Mouse (Mus musculus) heart, adult 9 months (tissue): ENCODE measurements around the gene Dcbld1.

Experiments
- DNase-seq, 2 experiments: peaks; one replicate each; pipeline ENCODE4 v3.0.0; 2022; ENCODE audit warnings: low spot score in 2 of 2

The Dcbld1 gene

DNA sequence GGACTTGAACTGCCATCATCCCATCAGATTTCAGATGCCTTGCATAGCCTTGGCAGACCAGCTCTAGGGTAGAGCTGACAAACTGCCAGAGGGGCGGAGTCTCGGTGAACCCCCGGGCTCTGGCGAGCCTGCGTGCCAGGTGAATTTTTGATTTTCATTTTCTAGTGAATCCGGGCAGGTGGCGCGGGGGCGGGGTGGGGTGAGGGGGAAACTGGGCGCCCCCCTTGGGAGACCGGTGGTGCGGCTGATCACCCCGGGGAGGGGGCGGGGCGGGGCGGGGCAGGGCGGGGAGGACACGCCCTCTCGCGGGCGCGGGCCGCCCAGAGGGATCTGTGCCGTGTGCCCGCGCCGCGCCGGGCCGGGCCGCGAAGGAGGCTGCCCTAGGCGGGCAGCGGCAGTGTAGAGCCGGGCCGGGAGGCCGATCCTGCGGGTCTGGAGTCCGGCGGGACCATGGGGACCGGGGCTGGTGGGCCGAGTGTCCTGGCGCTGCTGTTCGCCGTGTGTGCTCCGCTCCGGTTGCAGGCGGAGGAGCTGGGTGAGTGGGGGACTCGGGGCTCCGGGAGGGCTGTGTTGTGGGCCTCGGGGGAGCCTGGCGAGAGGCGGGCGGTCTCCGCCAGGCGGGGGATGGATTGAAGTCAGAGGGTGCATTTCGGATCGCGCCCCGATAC is at the start of gene Dcbld1:
Gene Dcbld1 (plus strand): TSS at position 319 of the 668 bp plus-strand sequence.
- DNase-seq = peak; percentile 46 to 47

DNA sequence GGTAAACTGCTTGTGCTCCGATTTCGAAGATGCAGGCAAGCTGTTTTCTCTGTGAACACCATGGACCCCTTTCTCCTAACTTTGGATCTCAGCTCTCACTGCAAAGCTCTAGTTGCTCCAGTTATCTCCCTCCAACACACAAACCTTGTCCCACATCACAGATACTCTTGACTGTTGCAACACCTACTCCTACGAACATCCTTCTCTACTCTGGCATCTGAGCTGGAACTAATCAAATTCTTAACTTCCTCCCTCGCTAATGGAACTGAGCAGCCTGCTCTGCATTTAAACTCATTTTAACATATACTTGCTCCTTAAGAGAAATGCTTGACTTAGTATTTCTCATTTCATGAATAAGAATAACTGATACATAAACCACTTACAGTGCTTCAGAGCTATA is 47.5 kb upstream of the Dcbld1 start:
- DNase-seq = no peak

DNA sequence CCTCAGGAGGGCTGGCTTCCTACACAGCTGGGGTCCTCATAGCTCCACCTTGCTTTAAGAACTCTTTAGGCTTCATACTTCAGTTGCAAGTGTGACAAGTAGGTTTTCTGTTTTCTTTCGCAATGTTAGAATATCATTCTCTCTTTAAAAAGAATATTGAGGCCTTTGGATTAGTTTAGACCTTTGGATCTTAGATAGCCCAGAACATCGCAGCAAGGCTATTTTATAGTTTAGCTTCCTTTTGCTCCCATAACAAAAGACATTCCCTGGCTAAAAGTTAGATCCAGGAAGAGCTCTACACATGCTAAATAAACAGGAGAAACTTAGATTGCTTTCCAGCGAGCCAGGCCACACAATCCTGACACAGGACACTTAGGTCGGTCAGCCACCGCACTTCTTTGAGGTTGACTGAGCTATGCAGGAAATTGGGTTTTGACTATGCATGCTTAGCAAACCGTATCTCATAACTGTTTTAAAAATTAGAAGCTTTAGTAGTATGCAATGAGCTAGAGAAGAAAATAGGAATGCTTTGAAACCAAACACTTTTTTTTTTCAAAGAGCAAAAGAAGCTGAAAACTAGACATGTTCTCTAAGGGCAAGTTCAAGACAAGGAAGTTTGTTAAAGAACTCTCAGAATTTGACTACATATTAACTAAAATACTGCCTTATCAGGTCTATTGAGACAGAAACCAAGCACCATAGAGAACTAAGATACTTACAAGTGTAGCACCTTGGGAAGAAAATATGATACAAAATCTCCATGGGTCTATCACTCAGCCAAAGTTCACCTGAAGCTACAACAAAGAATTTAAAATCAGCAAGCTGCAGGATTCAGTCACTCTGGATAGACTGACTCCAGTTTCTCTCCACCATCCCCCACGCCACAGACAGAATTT is 38.2 kb upstream of the Dcbld1 start, which contains the start of gene Ros1:
Gene Ros1 (minus strand): TSS at position 288 of the 896 bp plus-strand sequence.
- DNase-seq = no peak

DNA sequence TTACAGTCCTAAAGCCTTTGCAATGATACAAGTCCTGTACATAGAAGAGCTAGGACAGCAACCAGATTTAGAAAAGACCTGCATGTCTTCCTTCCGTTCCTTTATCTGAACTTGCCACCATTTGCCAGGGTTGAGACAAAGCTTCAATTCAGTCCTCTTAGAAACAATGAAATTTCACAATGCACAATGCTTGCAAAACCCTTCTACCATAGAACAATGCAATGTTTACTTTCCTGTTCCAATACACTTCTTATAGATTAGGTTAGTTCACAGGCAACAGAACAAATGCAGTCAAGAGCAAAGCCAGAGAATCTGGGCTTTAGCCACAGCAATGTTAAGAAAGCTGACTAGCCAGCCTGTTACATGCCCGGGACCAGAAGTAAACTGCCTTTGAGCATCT is 29.4 kb upstream of the Dcbld1 start:
- DNase-seq = no peak

DNA sequence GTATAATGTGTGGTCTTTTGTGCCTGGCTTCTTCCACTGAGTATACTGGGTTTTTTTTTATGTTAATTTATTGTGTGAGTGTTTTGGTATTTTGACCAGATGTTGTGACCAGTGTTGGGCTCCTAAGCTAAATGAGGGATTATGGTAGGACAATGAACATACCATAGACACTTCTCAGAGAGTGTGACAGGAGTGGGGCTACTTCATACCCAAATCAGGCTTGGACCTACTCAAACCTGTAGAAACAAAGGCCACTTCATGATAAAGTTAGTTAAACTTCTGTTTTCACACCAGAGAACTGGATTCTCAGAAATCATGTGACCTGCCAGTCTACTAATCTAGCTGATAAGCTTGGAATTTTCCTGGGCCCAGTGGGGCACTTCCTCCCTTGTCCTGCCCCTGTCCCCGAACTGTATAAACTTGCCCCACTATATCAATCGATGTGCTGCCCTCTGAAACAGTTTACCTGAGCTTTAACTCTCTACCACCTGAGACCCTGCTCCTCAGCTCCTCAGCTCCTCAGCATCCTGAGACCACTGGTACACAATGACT is 18.1 kb upstream of the Dcbld1 start:
- no peak for DNase-seq

DNA sequence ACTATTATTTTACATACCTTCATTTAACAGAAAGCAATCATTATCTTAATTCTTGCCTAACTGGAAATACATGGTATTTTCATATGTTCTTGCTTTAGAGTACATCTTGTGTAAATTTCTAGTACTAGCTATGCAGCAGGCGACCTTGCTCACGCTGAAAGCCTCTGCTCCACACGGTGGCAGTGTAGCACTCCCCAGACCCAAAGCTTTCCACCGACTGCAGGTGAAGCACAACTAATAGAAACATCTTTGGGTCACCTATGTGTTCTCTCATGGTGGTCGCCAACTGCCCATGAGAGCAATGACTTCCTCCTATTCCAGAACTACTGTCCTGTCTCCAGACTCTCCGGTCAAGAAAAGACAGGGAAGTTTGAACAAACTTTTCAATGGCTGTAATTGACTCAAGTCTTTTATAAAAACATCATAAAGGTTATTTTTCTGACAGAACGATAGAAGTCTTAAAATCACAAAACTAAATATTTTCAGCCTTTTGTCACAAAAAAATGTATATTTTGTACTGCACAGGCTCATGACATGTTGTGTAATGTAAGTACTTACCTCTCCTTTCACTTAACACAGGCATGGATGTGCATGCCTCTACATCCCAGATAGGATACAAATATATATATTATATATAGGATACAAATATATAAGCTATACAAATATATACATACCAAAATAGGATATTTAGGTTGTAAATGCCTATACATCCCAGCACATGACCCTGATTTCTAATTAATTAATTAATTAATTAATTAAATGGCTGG is 16.4 kb upstream of the Dcbld1 start:
- peak in 1 of 2 experiments; percentile 24 for DNase-seq

DNA sequence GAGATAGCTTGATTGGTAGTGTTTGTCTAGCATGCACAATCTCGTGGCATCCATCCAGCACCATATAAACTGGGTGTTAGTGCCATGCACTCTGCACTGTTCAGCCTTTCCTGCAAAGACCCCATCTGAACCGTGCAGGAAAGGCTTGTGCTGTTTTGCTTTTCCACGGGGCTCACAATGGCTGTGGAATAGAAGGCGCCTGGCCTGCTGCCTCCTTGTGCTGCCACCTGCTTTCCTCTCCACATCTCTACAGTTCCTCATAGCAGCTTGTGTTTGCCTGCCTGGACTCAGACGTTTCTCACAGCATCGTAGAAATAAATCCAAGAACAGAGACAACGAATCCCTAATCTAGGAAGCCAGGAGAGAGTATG is 15.9 kb upstream of the Dcbld1 start:
- DNase-seq = no peak

DNA sequence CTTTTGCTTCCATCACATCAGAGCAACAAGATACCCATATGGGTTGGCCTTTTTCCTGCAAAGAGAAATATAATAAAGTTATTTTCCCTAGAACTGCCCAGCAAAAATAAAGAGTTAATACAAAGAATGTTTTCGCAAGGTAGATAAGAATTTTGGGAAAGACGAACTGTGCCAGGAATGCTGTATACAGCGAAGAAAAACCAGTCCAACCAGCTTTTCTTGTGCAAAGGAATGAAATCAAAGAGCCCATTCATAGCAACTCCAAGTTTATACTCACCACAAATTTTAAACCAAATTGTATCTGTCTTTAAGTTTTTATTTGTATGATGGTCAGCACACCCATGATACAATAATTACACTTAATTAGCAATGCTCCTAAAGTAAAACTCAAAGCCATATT is 13.8 kb upstream of the Dcbld1 start:
- no peak for DNase-seq

DNA sequence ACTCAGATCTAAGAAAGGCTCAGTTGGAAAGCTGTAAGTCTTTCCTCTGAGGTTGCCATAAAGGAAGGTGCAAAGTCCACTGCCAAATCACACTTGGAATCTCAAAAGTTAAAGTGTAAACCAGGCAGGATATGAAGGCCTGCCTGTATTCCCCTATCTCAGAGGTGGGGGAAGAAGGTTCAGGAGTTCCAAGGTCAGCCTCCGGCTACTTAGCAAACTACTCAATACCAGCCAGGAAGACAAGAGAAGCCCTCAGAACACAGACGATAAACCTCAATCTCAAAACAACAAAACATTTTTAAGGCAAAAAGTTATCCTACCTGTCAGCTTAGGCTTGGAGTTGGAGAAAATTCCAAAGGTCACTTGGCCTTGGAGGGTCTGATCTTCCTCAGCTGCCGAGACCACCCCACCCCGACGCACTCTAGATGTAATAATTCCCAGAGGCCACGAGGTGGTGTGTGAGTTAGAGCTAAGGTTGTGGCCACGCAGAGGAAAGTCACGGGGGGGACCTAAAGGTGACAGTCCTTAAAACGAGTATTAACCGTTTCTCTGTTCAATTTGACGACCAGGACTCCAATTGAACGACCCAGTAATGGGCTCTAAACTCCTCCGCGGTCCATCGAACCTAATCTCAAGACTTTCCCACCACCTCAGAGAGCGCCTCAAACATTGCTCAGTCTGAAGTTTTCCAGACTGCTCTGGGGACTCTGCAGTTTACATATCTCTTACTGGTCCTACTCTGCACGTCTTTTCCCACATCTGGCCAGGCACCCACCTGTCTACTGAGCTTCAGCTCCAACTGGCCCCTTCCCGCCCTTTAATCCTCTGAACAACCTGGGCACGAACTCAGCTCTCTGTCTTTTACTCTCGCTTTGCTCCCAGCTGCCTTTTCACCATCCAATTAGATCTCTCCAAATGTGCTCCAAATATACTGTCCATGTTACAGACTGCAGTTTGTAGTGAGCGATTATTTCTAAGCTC is 933 bp upstream of the Dcbld1 start:
- peak; percentile 41 to 52 for DNase-seq

DNA sequence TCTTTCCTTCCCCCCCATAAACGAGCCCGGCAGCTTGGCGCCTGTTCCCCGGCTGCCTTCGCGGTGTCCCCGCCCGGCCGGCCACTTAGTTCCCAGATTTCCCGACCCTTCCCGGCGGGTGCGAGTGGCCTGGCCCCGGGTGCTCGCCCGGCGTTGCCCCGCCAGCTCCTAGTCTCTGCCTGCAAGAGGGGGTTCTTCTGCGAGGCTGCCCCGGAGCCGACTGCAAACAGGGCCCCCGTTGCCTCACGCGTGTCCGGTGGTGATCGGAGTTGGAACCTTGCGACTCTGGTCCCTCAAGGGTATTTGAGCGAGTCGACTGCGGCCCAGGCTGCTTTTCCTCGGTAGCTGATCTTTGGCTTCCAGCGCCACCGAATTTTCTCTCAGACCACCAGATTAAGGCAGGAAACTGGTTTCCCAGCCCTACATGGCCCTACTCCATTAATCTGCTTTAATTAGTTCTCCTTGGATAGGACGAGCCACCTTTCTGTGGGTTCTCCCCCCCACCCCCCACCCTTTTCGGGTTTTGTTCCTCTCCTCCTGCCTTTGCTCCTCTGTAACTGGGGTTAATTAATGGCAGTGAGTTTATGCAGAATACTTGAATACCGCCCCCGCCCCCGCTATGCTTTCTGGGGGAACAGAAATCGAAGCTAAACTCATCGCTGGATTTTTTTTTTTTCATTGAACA is 692 bp downstream of the Dcbld1 start:
- peak; percentile 37 to 46 for DNase-seq

DNA sequence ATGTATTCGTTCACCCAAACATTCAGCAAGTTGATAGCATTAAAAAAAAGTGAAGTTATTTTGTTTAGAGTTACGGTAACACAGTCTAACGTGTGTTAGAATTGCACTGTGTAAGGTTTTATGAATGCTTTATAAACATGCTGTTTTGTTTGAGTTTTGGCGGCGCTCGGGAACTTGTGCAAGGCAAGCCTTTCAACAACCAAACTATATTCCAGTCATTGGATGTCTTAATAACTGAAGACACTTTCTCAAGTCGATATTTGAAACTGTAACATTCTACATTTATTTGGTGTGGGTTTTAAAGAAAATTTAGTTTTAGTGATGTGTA is 1.2 kb downstream of the Dcbld1 start:
- DNase-seq = no peak

DNA sequence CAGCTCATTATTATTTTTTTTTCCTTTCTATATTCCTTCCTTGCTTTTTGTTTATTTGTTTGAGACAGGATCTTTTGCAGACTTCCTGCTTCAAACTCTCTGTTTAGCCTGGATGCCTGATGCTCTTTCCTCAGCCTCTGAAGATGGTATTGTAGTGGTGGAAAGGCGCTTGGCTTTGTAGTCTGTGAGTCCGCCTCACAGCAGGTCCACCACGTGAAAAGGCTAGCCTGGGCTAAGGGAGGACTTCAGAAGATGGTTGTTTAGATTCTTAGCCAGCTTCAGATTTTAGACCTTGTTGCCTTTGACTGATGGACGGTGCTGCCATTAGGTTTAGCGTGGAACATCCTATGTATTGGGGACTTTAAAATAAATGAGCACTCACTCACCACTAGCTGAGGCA is 2.0 kb downstream of the Dcbld1 start:
- DNase-seq = no peak

DNA sequence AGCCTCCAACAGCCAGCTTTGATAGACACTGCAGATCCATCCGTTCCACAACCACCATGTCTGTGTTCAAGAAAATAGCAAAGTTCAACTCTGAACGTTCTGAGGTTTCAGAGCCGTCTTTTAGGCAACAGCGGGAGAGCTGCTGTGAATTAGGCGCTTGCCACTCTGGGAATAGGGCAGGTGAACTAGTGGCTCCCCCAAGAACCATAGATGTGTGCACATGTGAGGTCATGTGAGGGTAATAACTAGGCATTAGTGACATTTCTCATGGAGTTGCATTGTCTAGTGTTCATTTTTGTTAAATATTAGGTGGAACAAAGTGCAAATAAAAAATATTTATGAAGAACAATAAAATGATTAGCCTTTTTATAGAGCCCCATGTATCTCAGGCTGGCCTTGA is 8.6 kb downstream of the Dcbld1 start:
- no peak for DNase-seq

DNA sequence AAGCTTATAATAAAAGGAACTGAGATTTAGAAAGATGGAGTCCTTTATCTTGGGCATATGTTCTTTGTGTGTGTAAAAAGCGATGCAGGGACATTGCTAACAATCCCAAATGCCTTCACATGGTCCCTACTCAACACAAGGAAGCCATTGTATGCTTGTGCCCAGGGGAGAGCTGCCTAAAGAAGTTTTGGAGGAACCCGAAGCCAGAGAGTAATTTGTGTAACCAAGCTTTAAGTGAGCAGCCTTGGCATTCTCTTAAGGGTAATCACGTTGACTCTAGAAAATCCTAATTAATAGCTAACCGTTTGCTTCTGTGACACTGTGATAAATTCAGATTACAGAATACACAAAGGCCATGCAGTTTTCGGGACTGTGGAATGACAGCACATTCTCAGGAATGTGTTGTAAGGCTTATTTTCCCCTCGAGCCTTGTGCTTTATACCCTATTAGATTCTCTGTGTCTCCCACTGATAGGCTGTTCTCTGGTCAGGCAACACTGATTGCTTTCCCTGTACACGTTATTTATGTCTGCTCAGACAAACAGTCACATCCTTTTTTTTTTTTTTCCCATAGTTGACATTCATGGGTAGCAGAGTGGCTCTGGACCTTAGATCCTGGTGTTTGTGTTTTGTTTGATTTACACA is 9.4 kb downstream of the Dcbld1 start:
- DNase-seq = no peak

DNA sequence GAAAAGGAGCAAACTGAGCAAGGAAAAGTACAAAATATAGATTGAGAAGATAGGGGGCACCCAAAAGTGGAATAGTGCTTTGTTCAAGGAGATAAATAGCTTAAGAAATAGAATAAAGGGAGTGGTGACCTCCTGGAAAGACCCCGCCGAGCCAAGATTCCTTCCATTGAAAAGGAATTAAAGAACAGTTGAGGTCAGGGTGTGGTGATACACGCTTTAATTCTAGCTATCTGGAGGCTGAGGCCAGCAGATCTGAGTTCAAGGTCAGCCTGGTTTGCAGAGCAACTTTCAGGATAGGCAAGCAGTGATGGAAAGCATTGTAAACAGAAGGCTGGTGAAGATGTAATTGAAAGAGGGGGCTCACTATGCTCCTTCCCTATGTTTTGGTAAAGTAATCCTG is 12.8 kb downstream of the Dcbld1 start:
- no peak for DNase-seq

DNA sequence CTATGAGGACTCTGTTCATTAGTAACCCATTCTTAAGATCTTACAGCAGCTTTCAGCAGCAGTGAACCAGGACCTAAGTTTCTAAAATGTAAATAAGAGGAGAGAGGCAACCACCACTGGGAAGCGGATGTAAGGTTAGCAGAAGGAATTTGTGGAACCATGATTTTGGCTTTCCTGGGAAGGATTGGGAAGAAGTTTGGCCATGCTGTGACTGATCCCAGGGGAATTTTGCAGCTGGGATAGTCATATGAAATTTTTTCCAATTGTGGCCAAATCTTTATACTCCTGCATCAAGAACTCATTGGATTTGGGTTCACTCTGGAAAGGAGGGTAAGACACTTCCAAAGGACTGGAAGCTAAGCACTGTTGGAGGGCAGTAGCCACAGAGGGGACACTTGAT is 18.8 kb downstream of the Dcbld1 start:
- peak; percentile 9 to 25 for DNase-seq

DNA sequence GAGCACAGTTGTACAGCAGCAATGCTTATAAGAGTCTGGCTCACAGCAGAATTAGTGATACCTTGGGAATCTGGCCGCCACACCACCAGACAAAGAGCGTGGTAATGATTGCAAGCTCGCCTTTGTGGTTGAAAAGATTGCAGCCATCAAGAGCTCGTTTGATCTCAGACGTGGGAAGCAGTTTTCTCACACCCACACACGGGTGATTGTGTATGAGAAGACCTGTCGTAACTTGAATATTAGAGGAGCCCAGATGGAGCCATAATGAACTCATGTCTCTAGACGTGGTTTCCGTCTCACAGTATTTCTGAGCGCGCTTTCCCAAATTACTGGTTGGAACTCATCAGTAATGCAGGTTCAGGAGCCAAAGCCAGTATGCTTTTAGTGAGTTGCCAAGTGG is 20.0 kb downstream of the Dcbld1 start:
- no peak for DNase-seq

DNA sequence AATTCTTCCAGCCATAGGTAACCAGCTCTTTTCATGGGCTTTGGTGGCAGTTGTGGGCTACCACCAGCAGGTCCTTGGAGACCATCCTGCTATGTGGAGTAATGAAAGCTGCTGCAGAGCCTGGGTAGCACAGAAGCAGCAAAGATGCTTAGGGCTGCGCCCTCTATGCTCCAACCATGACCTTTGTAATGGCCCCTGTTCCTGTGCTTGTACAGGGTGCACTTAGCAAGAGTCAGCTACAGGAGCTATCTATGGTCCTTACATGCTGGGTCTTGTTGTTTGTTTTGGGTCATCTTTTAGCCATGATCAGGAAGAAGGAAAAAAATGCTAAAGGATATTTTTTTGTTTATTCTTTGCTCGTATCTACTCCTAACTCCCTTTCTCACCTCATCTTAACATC is 24.3 kb downstream of the Dcbld1 start:
- no peak for DNase-seq

DNA sequence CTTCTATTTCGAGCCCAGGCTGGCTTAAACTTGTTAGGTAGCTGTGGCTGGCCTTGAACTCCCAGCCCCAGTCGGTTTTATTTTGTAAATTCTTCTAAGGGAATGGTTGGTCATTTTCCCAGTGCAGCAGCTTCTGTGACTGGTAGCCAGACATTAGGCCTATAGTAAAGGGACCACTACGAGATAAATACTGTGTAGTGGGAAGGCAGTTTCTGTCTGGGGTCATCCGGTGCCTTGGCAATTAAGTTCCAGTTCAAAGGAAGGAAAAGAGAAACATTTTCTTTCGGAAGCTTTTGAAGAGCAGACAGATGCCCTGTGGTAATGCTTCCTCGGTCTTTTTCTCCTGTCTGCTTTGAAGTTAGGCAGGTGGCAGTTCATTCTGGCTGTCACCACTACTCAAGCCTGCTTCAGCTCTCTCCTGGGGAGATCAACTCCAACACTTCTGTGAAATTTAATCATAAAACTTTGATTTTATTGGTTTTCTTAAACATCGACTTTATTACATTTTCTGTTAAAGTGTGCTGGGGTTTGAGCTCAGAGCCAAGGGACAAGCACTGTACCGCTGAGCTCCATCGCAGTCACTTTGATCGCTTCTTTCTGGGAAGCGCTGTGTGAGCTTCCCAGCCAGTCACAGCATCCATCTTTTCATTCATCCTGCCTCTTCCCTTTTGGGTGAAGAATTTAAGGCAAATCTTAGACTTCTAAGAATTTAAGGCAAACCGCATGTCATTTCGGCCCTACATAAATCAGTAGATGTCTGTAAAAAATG is 24.9 kb downstream of the Dcbld1 start:
- no peak for DNase-seq
